8 mouse cellular contexts compared by ENCODE assay signal in the genomic region with DNA sequence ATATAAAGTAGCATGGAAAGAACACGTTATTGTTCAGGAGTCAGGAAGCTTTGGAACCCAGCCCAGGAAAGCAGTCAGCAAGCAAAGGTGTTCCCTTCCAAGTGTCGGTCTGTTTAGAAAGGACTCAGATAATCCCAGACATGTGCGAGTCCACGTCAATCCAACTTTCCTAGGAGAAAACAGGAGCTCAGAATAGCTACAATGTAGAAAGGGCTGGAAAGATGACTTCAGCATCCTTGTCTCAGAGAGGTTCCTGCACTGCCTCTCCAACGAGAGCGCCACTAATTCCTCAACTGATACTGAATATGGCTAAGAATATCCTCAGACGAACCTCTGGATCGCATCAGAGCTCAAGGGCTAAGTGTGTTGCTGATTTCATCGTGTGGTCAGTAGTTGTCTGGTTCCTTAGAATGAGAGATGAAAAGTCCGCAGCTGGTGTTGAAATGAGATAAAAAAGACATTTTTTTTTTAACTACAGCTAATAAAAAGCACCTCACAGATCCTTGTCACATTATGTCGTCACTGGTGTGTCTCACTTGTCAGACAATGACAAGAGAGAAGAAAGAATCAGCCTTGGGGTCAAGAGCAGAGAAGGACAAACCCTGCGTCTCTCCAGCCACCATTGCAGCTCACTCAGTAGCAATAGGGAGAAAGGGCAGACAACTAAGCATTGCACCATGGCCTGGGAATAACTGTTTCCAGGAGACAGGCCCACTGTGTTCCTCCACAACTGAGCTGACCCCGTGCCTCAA. TPM values are rescaled to one million over a fixed set of nuclear protein-coding genes. Genes with fewer than 3 reads are reported as not detected.
A peak's percentile ranks its signal among the peaks of the same experiment; 100 is the strongest.
DNase-seq lines count a peak whose midpoint lies in the region; ATAC-seq and TF ChIP-seq lines count a peak whose summit lies in the region.

No protein-coding gene starts in this region.

- H3K4me2 ChIP-seq in hindbrain, embryonic 11.5 days (replicated peaks; ENCODE audit: low read depth, low read length): no peak overlapping the region
- no peak overlapping the region for H3K4me2 ChIP-seq in hindbrain, embryonic 16.5 days (ENCODE audit: low read length)
- H3K4me2 ChIP-seq in liver, postnatal 0 days (ENCODE audit: low read depth, low read length): peak overlapping the region; percentile 14; the same call in 1 of the 2 replicates
- H3K4me2 ChIP-seq in forebrain, embryonic 11.5 days (ENCODE audit: low read depth, low read length, severe bottlenecking): no peak overlapping the region

- H3K9ac ChIP-seq in hindbrain, embryonic 11.5 days (ENCODE audit: low read depth, low read length): no peak overlapping the region
- no peak overlapping the region; the same call in 1 of the 2 replicates for H3K9ac ChIP-seq in hindbrain, embryonic 16.5 days (ENCODE audit: low read depth, low read length)
- H3K9ac ChIP-seq in liver, postnatal 0 days (replicated peaks): no peak overlapping the region
- no peak overlapping the region for H3K9ac ChIP-seq in forebrain, embryonic 11.5 days (ENCODE audit: low read length)

- H3K4me1 ChIP-seq in hindbrain, embryonic 11.5 days (replicated peaks; ENCODE audit: control insufficient read depth, insufficient read depth, low read length): no peaks in the 10 kb centered on the region
- H3K4me1 ChIP-seq in hindbrain, embryonic 16.5 days (ENCODE audit: control insufficient read depth, insufficient read depth, low read depth, low read length): peaks cover 4% of the 10 kb centered on the region; the same call in 1 of the 2 replicates
- H3K4me1 ChIP-seq in bone marrow, adult 2 months (ENCODE audit: control insufficient read depth, insufficient read depth, low read length): peaks cover 6% of the 10 kb centered on the region; the same call in 1 of the 2 replicates
- H3K4me1 ChIP-seq in liver, postnatal 0 days (ENCODE audit: insufficient read depth): peaks cover 17% of the 10 kb centered on the region
- H3K4me1 ChIP-seq in forebrain, embryonic 11.5 days (replicated peaks; ENCODE audit: control insufficient read depth, insufficient read depth, low read length): no peaks in the 10 kb centered on the region

- TF ChIP-seq POLR2A in bone marrow, adult 2 months (IDR thresholded peaks at IDR 0.05; ENCODE audit: borderline replicate concordance, control insufficient read depth, low read depth, low read length): no peak

- H3K27ac ChIP-seq in hindbrain, embryonic 11.5 days (ENCODE audit: low read depth, low read length): no peak overlapping the region
- H3K27ac ChIP-seq in hindbrain, embryonic 16.5 days (ENCODE audit: low read depth, low read length): no peak overlapping the region
- H3K27ac ChIP-seq in bone marrow, adult 2 months (ENCODE audit: control insufficient read depth, insufficient read depth, low read depth, low read length, poor library complexity): peak overlapping the region; percentile 7; the same call in 1 of the 2 replicates
- no peak overlapping the region for H3K27ac ChIP-seq in liver, postnatal 0 days (ENCODE audit: low read depth)
- H3K27ac ChIP-seq in forebrain, embryonic 11.5 days (ENCODE audit: low read depth, low read length): no peak overlapping the region

- no peak for TF ChIP-seq EP300 in liver, postnatal 0 days (IDR thresholded peaks at IDR 0.05; ENCODE audit: low read depth)

- no peaks in the 10 kb centered on the region for H3K36me3 ChIP-seq in hindbrain, embryonic 11.5 days (ENCODE audit: control insufficient read depth, insufficient read depth, low read length)
- H3K36me3 ChIP-seq in hindbrain, embryonic 16.5 days (ENCODE audit: control insufficient read depth, insufficient read depth, low read length): no peaks in the 10 kb centered on the region
- no peaks in the 10 kb centered on the region for H3K36me3 ChIP-seq in liver, postnatal 0 days (replicated peaks; ENCODE audit: insufficient read depth, low read length)
- H3K36me3 ChIP-seq in forebrain, embryonic 11.5 days (ENCODE audit: control insufficient read depth, insufficient read depth, low read length): no peaks in the 10 kb centered on the region

- H3K27me3 ChIP-seq in hindbrain, embryonic 11.5 days (ENCODE audit: control insufficient read depth, insufficient read depth, low read length): no peaks in the 10 kb centered on the region
- H3K27me3 ChIP-seq in hindbrain, embryonic 16.5 days (replicated peaks; ENCODE audit: control insufficient read depth, insufficient read depth, low read length): no peaks in the 10 kb centered on the region
- H3K27me3 ChIP-seq in liver, postnatal 0 days (ENCODE audit: insufficient read depth, low read length): no peaks in the 10 kb centered on the region
- H3K27me3 ChIP-seq in forebrain, embryonic 11.5 days (ENCODE audit: control insufficient read depth, insufficient read depth, low read length): no peaks in the 10 kb centered on the region

- ATAC-seq in hindbrain, embryonic 11.5 days (ENCODE audit: low FRiP score): peak; percentile 45; the same call in 1 of the 2 replicates
- ATAC-seq in hindbrain, embryonic 16.5 days: no peak
- no peak for ATAC-seq in liver, postnatal 0 days
- ATAC-seq in forebrain, embryonic 11.5 days (replicated peaks; ENCODE audit: low FRiP score): no peak

- no peaks in the 10 kb centered on the region for H3K9me3 ChIP-seq in hindbrain, embryonic 11.5 days (ENCODE audit: control insufficient read depth, low read length)
- H3K9me3 ChIP-seq in hindbrain, embryonic 16.5 days (ENCODE audit: control insufficient read depth, low read length): no peaks in the 10 kb centered on the region
- H3K9me3 ChIP-seq in liver, postnatal 0 days (ENCODE audit: low read length): no peaks in the 10 kb centered on the region
- no peaks in the 10 kb centered on the region for H3K9me3 ChIP-seq in forebrain, embryonic 11.5 days (ENCODE audit: control insufficient read depth, low read length)

- H3K4me3 ChIP-seq in hindbrain, embryonic 11.5 days (ENCODE audit: low read depth, low read length): no peak overlapping the region
- H3K4me3 ChIP-seq in hindbrain, embryonic 16.5 days (ENCODE audit: low read length): no peak overlapping the region
- no peak overlapping the region for H3K4me3 ChIP-seq in bone marrow, adult 2 months (replicated peaks; ENCODE audit: control insufficient read depth, low read depth, low read length)
- no peak overlapping the region for H3K4me3 ChIP-seq in liver, postnatal 0 days (ENCODE audit: low read depth, low read length)
- H3K4me3 ChIP-seq in forebrain, embryonic 11.5 days (ENCODE audit: low read depth, low read length): no peak overlapping the region

- whole genome bisulfite sequencing in hindbrain, embryonic 11.5 days: 71% methylated on average over 13 of the region's 13 CpGs
- 64% methylated on average over 13 of the region's 13 CpGs for WGBS in hindbrain, embryonic 16.5 days
- WGBS in bone marrow, adult 2 months: 68% methylated on average over 13 of the region's 13 CpGs
- WGBS in liver, postnatal 0 days (ENCODE audit: insufficient replicate concordance): 60% methylated on average over 13 of the region's 13 CpGs
- WGBS in forebrain, embryonic 11.5 days: 70% methylated on average over 13 of the region's 13 CpGs

- TF ChIP-seq CTCF in bone marrow, adult 2 months (IDR thresholded peaks at IDR 0.05; ENCODE audit: control insufficient read depth, insufficient read depth, low read length): no peak
- TF ChIP-seq CTCF in liver, postnatal 0 days (IDR thresholded peaks at IDR 0.05; ENCODE audit: low read depth): no peak

- DNase-seq in hindbrain, embryonic 11.5 days (ENCODE audit: low spot score): peak; percentile 27
- peak; percentile 83 for DNase-seq in heart, adult 8-10 months (ENCODE audit: low spot score)
- DNase-seq in liver, postnatal 0 days: no peak
- no peak for DNase-seq in embryo, embryonic 10 days (ENCODE audit: low spot score)
- DNase-seq in forebrain, embryonic 11.5 days (ENCODE audit: low spot score): no peak
- DNase-seq in retina, embryonic 14.5 days (ENCODE audit: low spot score): no peak

RNA-seq across cellular contexts. Expression of gene Lrch1, which starts 47.5 kb away (rescaled TPM):
- polyA plus RNA-seq in hindbrain, embryonic 11.5 days (2014; fragmentation: Nextera tagmentation; extraction: Ambion mirVana): 12.0 and 12.6 TPM in 2 replicates
- 15.4 and 23.6 TPM in 2 replicates for polyA plus RNA-seq in hindbrain, embryonic 16.5 days (2015; fragmentation: Nextera tagmentation; extraction: Ambion mirVana)
- 7.9 and 9.2 TPM in 2 replicates for polyA plus RNA-seq in bone marrow, adult 2 months (2011; ENCODE audit: insufficient read depth, insufficient read length, low replicate concordance, missing spikeins)
- total RNA-seq in heart, adult 8-10 months (2022): 10 to 100 TPM; 13.3 to 14.7 (median 14.6) TPM
- 2.8 and 3.6 TPM in 2 replicates for polyA plus RNA-seq in liver, postnatal 0 days (2015; fragmentation: Nextera tagmentation; extraction: Ambion mirVana)
- 7.6 and 8.5 TPM in 2 replicates for polyA plus RNA-seq in forebrain, embryonic 11.5 days (2014; fragmentation: Nextera tagmentation; extraction: Ambion mirVana)

Comparison
In these comparisons a context has a peak if more than half of its experiments do, and no peak if none do; other contexts are left out.
1. DNase-seq: peak in hindbrain, embryonic 11.5 days (single experiment) and heart, adult 8-10 months (single experiment); none in liver, postnatal 0 days (single experiment), embryo, embryonic 10 days (single experiment), forebrain, embryonic 11.5 days (single experiment) and retina, embryonic 14.5 days (single experiment).